Mouse (Mus musculus) cerebellum, adult 2 months (tissue): ENCODE measurements around the gene Arhgap19. TPM values are rescaled to one million over a fixed set of nuclear protein-coding genes. Genes with fewer than 3 reads are reported as not detected.

Experiments used
- DNase-seq, 2 experiments: peaks; one replicate each; pipeline ENCODE4 v3.0.0; 2021
- H3K27ac ChIP-seq: fragments of 200-500 bp; 2 replicates; pipeline ENCODE4 v1.5.1; 2012; ENCODE audit warnings: low read length, control low read depth, inconsistent platforms; ENCODE audit not compliant: insufficient read depth
- H3K27me3 ChIP-seq: fragments of 200-500 bp; 2 replicates; pipeline ENCODE4 v1.6.1; 2012; ENCODE audit warnings: inconsistent platforms, mild to moderate bottlenecking, low read length, moderate library complexity; ENCODE audit not compliant: control insufficient read depth, insufficient read depth
- H3K4me1 ChIP-seq: fragments of 200-500 bp; 2 replicates; pipeline ENCODE4 v1.6.1; 2011; ENCODE audit warnings: low read length; ENCODE audit not compliant: control insufficient read depth, insufficient read depth
- H3K4me3 ChIP-seq: fragments of 200-500 bp; replicated peaks from 2 replicates; pipeline ENCODE3; 2011; ENCODE audit warnings: mild to moderate bottlenecking, low read depth, low read length, control low read depth; ENCODE audit not compliant: insufficient read depth
- CTCF ChIP-seq: fragments of 200-500 bp; IDR thresholded peaks from 2 replicates; pipeline ENCODE4 v1.5.1; 2011; ENCODE audit warnings: low read depth, mild to moderate bottlenecking, control low read depth, low read length, moderate library complexity, borderline replicate concordance; ENCODE audit not compliant: insufficient read depth
- POLR2A ChIP-seq: fragments of 200-500 bp; IDR thresholded peaks from 2 replicates; pipeline ENCODE4 v1.6.1; 2011; ENCODE audit warnings: low read length, control low read depth, borderline replicate concordance; ENCODE audit not compliant: insufficient read depth
- WGBS: fragments of 180-500 bp; shearing (Covaris S2); methylation state at CpG from one replicate; pipeline ENCODE4 v1.1.7; 2018; 5-methylcytosine and 5-hydroxymethylcytosine counted together
- polyA plus RNA-seq: library from polyadenylated mRNA; depleted of rRNA; stranded (reverse); fragments of >200 nt; gene quantifications from 2 replicates; pipeline ENCODE4 v1.2.3, GENCODE M21; 2012

Arhgap19 gene
- polyA plus RNA-seq, 1 experiment: 2.4 TPM

GRCm38 (mm10) chr19:41829381-41830105, 27.7 kb upstream of the Arhgap19 start, which contains the start of gene Frat1:
TSS of gene Frat1 (plus strand) at chr19:41829970.
- H3K4me1 ChIP-seq: peaks cover 10% of the 10 kb centered on the region
- no peaks in the 10 kb centered on the region for H3K27me3 ChIP-seq
- DNase-seq: peak; percentile 98
- under 1% methylated on average over 39 of the region's 39 CpGs for WGBS
- peak within 1 kb of the TSS; percentile 95 for H3K4me3 ChIP-seq
- H3K27ac ChIP-seq: peak within 1 kb of the TSS; percentile 93
- no peak for TF ChIP-seq CTCF
- TF ChIP-seq POLR2A: peak; percentile 59

GRCm38 (mm10) chr19:41828941-41829340, 27.1 kb upstream of the Arhgap19 start:
- DNase-seq: no peak
- WGBS: 61% methylated on average over 3 of the region's 3 CpGs
- H3K4me3 ChIP-seq: peak overlapping the region; percentile 95
- H3K27me3 ChIP-seq: no peaks in the 10 kb centered on the region
- peak overlapping the region; percentile 93 for H3K27ac ChIP-seq
- no peak for TF ChIP-seq CTCF
- no peak for TF ChIP-seq POLR2A
- H3K4me1 ChIP-seq: peaks cover 10% of the 10 kb centered on the region

GRCm38 (mm10) chr19:41826529-41826928, 24.7 kb upstream of the Arhgap19 start:
- TF ChIP-seq POLR2A (no peak), CTCF (no peak)
- WGBS: 82% methylated on average over 3 of the region's 3 CpGs
- no peak for DNase-seq
- Histone ChIP-seq H3K4me1 (peaks cover under 1% of the 10 kb centered on the region; the same call in 1 of the 2 replicates), H3K4me3 (no peak overlapping the region), H3K27me3 (no peaks in the 10 kb centered on the region), H3K27ac (no peak overlapping the region)

- Histone ChIP-seq H3K27me3 (no peaks in the 10 kb centered on the region), H3K27ac (no peak overlapping the region), H3K4me3 (no peak overlapping the region), H3K4me1 (no peaks in the 10 kb centered on the region)
- TF ChIP-seq POLR2A (no peak), CTCF (no peak)
- WGBS: 84% methylated on average over 5 of the region's 5 CpGs
- no peak for DNase-seq
Observed at GRCm38 (mm10) chr19:41824950-41825349, 23.1 kb upstream of the Arhgap19 start.

GRCm38 (mm10) chr19:41822589-41822988, 20.7 kb upstream of the Arhgap19 start:
- DNase-seq: no peak
- Histone ChIP-seq H3K4me1 (no peaks in the 10 kb centered on the region), H3K27me3 (no peaks in the 10 kb centered on the region), H3K27ac (no peak overlapping the region), H3K4me3 (no peak overlapping the region)
- TF ChIP-seq POLR2A (no peak), CTCF (no peak)
- 88% methylated on average over 1 of the region's 1 CpGs for WGBS

GRCm38 (mm10) chr19:41821436-41821835, 19.6 kb upstream of the Arhgap19 start:
- no peaks in the 10 kb centered on the region for H3K27me3 ChIP-seq
- H3K27ac ChIP-seq: no peak overlapping the region
- H3K4me3 ChIP-seq: no peak overlapping the region
- TF ChIP-seq POLR2A (no peak), CTCF (no peak)
- WGBS: 23% methylated on average over 5 of the region's 5 CpGs
- H3K4me1 ChIP-seq: no peaks in the 10 kb centered on the region
- no peak for DNase-seq

- 88% methylated on average over 4 of the region's 4 CpGs for WGBS
- Histone ChIP-seq H3K4me3 (no peak overlapping the region), H3K4me1 (no peaks in the 10 kb centered on the region), H3K27ac (no peak overlapping the region), H3K27me3 (no peaks in the 10 kb centered on the region)
- TF ChIP-seq CTCF: no peak
- TF ChIP-seq POLR2A: no peak
- DNase-seq: no peak
Observed at GRCm38 (mm10) chr19:41818749-41819148, 16.9 kb upstream of the Arhgap19 start.

GRCm38 (mm10) chr19:41817325-41817724, 15.5 kb upstream of the Arhgap19 start:
- TF ChIP-seq POLR2A (no peak), CTCF (no peak)
- H3K4me3 ChIP-seq: no peak overlapping the region
- H3K4me1 ChIP-seq: no peaks in the 10 kb centered on the region
- no peaks in the 10 kb centered on the region for H3K27me3 ChIP-seq
- H3K27ac ChIP-seq: no peak overlapping the region
- 14% methylated on average over 10 of the region's 10 CpGs for WGBS
- no peak for DNase-seq
